Mouse (Mus musculus): ENCODE measurements around the gene Bdh2.

DNA sequence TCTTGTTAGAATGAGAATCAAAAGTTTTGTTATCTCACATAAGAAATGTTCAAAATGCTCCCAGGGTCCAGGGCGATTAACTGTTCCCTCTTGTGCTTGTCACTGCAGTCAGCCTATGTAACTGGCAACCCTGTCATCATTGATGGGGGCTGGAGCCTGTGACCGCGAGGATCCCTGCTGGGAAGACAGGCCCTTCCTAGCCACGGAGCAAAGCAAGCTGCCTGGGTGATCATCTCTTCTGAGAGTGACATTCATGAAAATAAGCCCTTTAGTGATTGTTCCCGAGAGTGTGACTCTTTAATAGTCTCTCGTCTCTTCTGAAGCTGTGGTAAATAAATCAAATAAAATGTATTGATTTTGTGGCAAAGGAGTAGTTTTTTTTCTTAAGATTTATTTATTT, 23.0 kb downstream of the Bdh2 start:
- no peak for TF ChIP-seq CTCF (IDR thresholded peaks at IDR 0.05; ENCODE audit: borderline replicate concordance, insufficient read depth, low read length)
- no peak for TF ChIP-seq POLR2A (IDR thresholded peaks at IDR 0.05; ENCODE audit: low read depth, low read length)
